Mouse (Mus musculus): ENCODE measurements around the gene Flvcr2. TPM values are rescaled to one million over a fixed set of nuclear protein-coding genes. Genes with fewer than 3 reads are reported as not detected.
A peak's percentile ranks its signal among the peaks of the same experiment; 100 is the strongest.

Flvcr2 gene
- polyA plus RNA-seq, 1 experiment from 2014 or later: 1.3 TPM

- Histone ChIP-seq H3K4me2 (replicated peaks; ENCODE audit: low read depth, low read length) (peak overlapping the region; percentile 39), H3K27ac (ENCODE audit: low read depth, low read length) (no peak overlapping the region), H3K27me3 (ENCODE audit: control insufficient read depth, insufficient read depth, low read length) (no peaks in the 10 kb centered on the region), H3K4me1 (replicated peaks; ENCODE audit: control insufficient read depth, insufficient read depth, low read length) (0 out of 2 replicates have a peak, but pooled peaks cover 2% of the 10 kb centered on the region), H3K36me3 (ENCODE audit: control insufficient read depth, insufficient read depth, low read length) (no peaks in the 10 kb centered on the region), H3K9ac (ENCODE audit: low read depth, low read length) (peak overlapping the region; percentile 32; the same call in 1 of the 2 replicates), H3K9me3 (ENCODE audit: control insufficient read depth, low read length) (no peaks in the 10 kb centered on the region), H3K4me3 (ENCODE audit: low read depth, low read length) (peak overlapping the region; percentile 13; the same call in 1 of the 2 replicates)
- DNase-seq (ENCODE audit: low spot score): peak; percentile 65
- no peak for ATAC-seq (ENCODE audit: low FRiP score)
- 11% methylated on average over 20 of the region's 20 CpGs for WGBS
Measured at GRCm38 (mm10) chr12:85705002-85705830, 41.1 kb upstream of the Flvcr2 start.

GRCm38 (mm10) chr12:85705831-85706530 is 40.4 kb upstream of the Flvcr2 start:
- DNase-seq (ENCODE audit: low spot score) (no peak), ATAC-seq (ENCODE audit: low FRiP score) (no peak)
- H3K27ac ChIP-seq (ENCODE audit: low read depth, low read length): no peak overlapping the region
- H3K9ac ChIP-seq (ENCODE audit: low read depth, low read length): peak overlapping the region; percentile 32; the same call in 1 of the 2 replicates
- peak overlapping the region; percentile 39 for H3K4me2 ChIP-seq (replicated peaks; ENCODE audit: low read depth, low read length)
- H3K4me3 ChIP-seq (ENCODE audit: low read depth, low read length): peak overlapping the region; percentile 13; the same call in 1 of the 2 replicates
- 24% methylated on average over 17 of the region's 17 CpGs for whole genome bisulfite sequencing
- H3K36me3 ChIP-seq (ENCODE audit: control insufficient read depth, insufficient read depth, low read length): no peaks in the 10 kb centered on the region
- H3K4me1 ChIP-seq (replicated peaks; ENCODE audit: control insufficient read depth, insufficient read depth, low read length): 0 out of 2 replicates have a peak, but pooled peaks cover 2% of the 10 kb centered on the region
- no peaks in the 10 kb centered on the region for H3K9me3 ChIP-seq (ENCODE audit: control insufficient read depth, low read length)
- H3K27me3 ChIP-seq (ENCODE audit: control insufficient read depth, insufficient read depth, low read length): no peaks in the 10 kb centered on the region

- H3K4me2 ChIP-seq (replicated peaks; ENCODE audit: low read depth, low read length): no peak overlapping the region
- H3K9ac ChIP-seq (ENCODE audit: low read depth, low read length): no peak overlapping the region
- H3K36me3 ChIP-seq (ENCODE audit: control insufficient read depth, insufficient read depth, low read length): no peaks in the 10 kb centered on the region
- no peak for ATAC-seq (ENCODE audit: low FRiP score)
- H3K27ac ChIP-seq (ENCODE audit: low read depth, low read length): no peak overlapping the region
- 0 out of 2 replicates have a peak, but pooled peaks cover 2% of the 10 kb centered on the region for H3K4me1 ChIP-seq (replicated peaks; ENCODE audit: control insufficient read depth, insufficient read depth, low read length)
- no peaks in the 10 kb centered on the region for H3K9me3 ChIP-seq (ENCODE audit: control insufficient read depth, low read length)
- no peak for DNase-seq (ENCODE audit: low spot score)
- no peak overlapping the region for H3K4me3 ChIP-seq (ENCODE audit: low read depth, low read length)
- 83% methylated on average over 4 of the region's 4 CpGs for WGBS
- no peaks in the 10 kb centered on the region for H3K27me3 ChIP-seq (ENCODE audit: control insufficient read depth, insufficient read depth, low read length)
Measured at GRCm38 (mm10) chr12:85706906-85707305, 39.4 kb upstream of the Flvcr2 start.

GRCm38 (mm10) chr12:85707391-85707790 is 38.9 kb upstream of the Flvcr2 start:
- H3K27ac ChIP-seq (ENCODE audit: low read depth, low read length): no peak overlapping the region
- 96% methylated on average over 11 of the region's 11 CpGs for WGBS
- no peaks in the 10 kb centered on the region for H3K27me3 ChIP-seq (ENCODE audit: control insufficient read depth, insufficient read depth, low read length)
- no peaks in the 10 kb centered on the region for H3K36me3 ChIP-seq (ENCODE audit: control insufficient read depth, insufficient read depth, low read length)
- no peak for DNase-seq (ENCODE audit: low spot score)
- no peak overlapping the region for H3K4me2 ChIP-seq (replicated peaks; ENCODE audit: low read depth, low read length)
- H3K4me1 ChIP-seq (replicated peaks; ENCODE audit: control insufficient read depth, insufficient read depth, low read length): 0 out of 2 replicates have a peak, but pooled peaks cover 2% of the 10 kb centered on the region
- no peak overlapping the region for H3K4me3 ChIP-seq (ENCODE audit: low read depth, low read length)
- no peak overlapping the region for H3K9ac ChIP-seq (ENCODE audit: low read depth, low read length)
- no peak for ATAC-seq (ENCODE audit: low FRiP score)
- no peaks in the 10 kb centered on the region for H3K9me3 ChIP-seq (ENCODE audit: control insufficient read depth, low read length)

GRCm38 (mm10) chr12:85708556-85708955 is 37.8 kb upstream of the Flvcr2 start:
- no peak for DNase-seq (ENCODE audit: low spot score)
- no peak for ATAC-seq (ENCODE audit: low FRiP score)

GRCm38 (mm10) chr12:85710695-85711094 is 35.6 kb upstream of the Flvcr2 start:
- 82% methylated on average over 7 of the region's 7 CpGs for WGBS
- ATAC-seq (ENCODE audit: low FRiP score): no peak
- no peaks in the 10 kb centered on the region for H3K36me3 ChIP-seq (ENCODE audit: control insufficient read depth, insufficient read depth, low read length)

More at GRCm38 (mm10) chr12:85708556-85708955, 37.8 kb upstream of the Flvcr2 start:
- Histone ChIP-seq H3K27me3 (ENCODE audit: control insufficient read depth, insufficient read depth, low read length) (no peaks in the 10 kb centered on the region), H3K27ac (ENCODE audit: low read depth, low read length) (no peak overlapping the region), H3K9me3 (ENCODE audit: control insufficient read depth, low read length) (no peaks in the 10 kb centered on the region), H3K36me3 (ENCODE audit: control insufficient read depth, insufficient read depth, low read length) (no peaks in the 10 kb centered on the region), H3K4me1 (replicated peaks; ENCODE audit: control insufficient read depth, insufficient read depth, low read length) (0 out of 2 replicates have a peak, but pooled peaks cover 2% of the 10 kb centered on the region), H3K9ac (ENCODE audit: low read depth, low read length) (no peak overlapping the region), H3K4me3 (ENCODE audit: low read depth, low read length) (no peak overlapping the region), H3K4me2 (replicated peaks; ENCODE audit: low read depth, low read length) (no peak overlapping the region)
- 84% methylated on average over 12 of the region's 12 CpGs for WGBS

GRCm38 (mm10) chr12:85712587-85712986 is 33.8 kb upstream of the Flvcr2 start:
- DNase-seq (ENCODE audit: low spot score) (no peak), ATAC-seq (ENCODE audit: low FRiP score) (no peak)
- H3K9ac ChIP-seq (ENCODE audit: low read depth, low read length): no peak overlapping the region
- no peak overlapping the region for H3K4me3 ChIP-seq (ENCODE audit: low read depth, low read length)
- no peaks in the 10 kb centered on the region for H3K4me1 ChIP-seq (replicated peaks; ENCODE audit: control insufficient read depth, insufficient read depth, low read length)
- H3K4me2 ChIP-seq (replicated peaks; ENCODE audit: low read depth, low read length): no peak overlapping the region
- whole genome bisulfite sequencing: 89% methylated on average over 2 of the region's 2 CpGs
- H3K36me3 ChIP-seq (ENCODE audit: control insufficient read depth, insufficient read depth, low read length): no peaks in the 10 kb centered on the region
- H3K27ac ChIP-seq (ENCODE audit: low read depth, low read length): no peak overlapping the region
- H3K27me3 ChIP-seq (ENCODE audit: control insufficient read depth, insufficient read depth, low read length): no peaks in the 10 kb centered on the region
- H3K9me3 ChIP-seq (ENCODE audit: control insufficient read depth, low read length): no peaks in the 10 kb centered on the region

More at GRCm38 (mm10) chr12:85710695-85711094, 35.6 kb upstream of the Flvcr2 start:
- Histone ChIP-seq H3K27ac (ENCODE audit: low read depth, low read length) (no peak overlapping the region), H3K9ac (ENCODE audit: low read depth, low read length) (no peak overlapping the region), H3K4me3 (ENCODE audit: low read depth, low read length) (no peak overlapping the region), H3K27me3 (ENCODE audit: control insufficient read depth, insufficient read depth, low read length) (no peaks in the 10 kb centered on the region), H3K4me1 (replicated peaks; ENCODE audit: control insufficient read depth, insufficient read depth, low read length) (no peaks in the 10 kb centered on the region), H3K9me3 (ENCODE audit: control insufficient read depth, low read length) (no peaks in the 10 kb centered on the region), H3K4me2 (replicated peaks; ENCODE audit: low read depth, low read length) (no peak overlapping the region)
- no peak for DNase-seq (ENCODE audit: low spot score)

GRCm38 (mm10) chr12:85714126-85714525 is 32.2 kb upstream of the Flvcr2 start:
- DNase-seq (ENCODE audit: low spot score) (no peak), ATAC-seq (ENCODE audit: low FRiP score) (no peak)
- H3K4me1 ChIP-seq (replicated peaks; ENCODE audit: control insufficient read depth, insufficient read depth, low read length): no peaks in the 10 kb centered on the region
- H3K4me2 ChIP-seq (replicated peaks; ENCODE audit: low read depth, low read length): no peak overlapping the region
- no peak overlapping the region for H3K9ac ChIP-seq (ENCODE audit: low read depth, low read length)
- H3K27ac ChIP-seq (ENCODE audit: low read depth, low read length): no peak overlapping the region
- no peaks in the 10 kb centered on the region for H3K27me3 ChIP-seq (ENCODE audit: control insufficient read depth, insufficient read depth, low read length)
- no peaks in the 10 kb centered on the region for H3K36me3 ChIP-seq (ENCODE audit: control insufficient read depth, insufficient read depth, low read length)
- H3K4me3 ChIP-seq (ENCODE audit: low read depth, low read length): no peak overlapping the region
- H3K9me3 ChIP-seq (ENCODE audit: control insufficient read depth, low read length): no peaks in the 10 kb centered on the region
- 93% methylated on average over 5 of the region's 5 CpGs for WGBS

Measured in hindbrain, embryonic 11.5 days (tissue).